Mouse (Mus musculus) CH12F3 (cell line): ENCODE data around the gene Zswim5.

Experiments
- in situ Hi-C: fragments of 300-500 bp; cut with MboI; formaldehyde crosslinking; loops from 2 replicates; pipeline ENCODE4 v1.14.3; 2020; ENCODE audit warnings: low sequenced_read_pairs

Zswim5 gene

GRCm38 (mm10) chr4:117002543-117003521 is 125.7 kb downstream of the Zswim5 start:
- in situ Hi-C loops: no loop called here

DNA sequence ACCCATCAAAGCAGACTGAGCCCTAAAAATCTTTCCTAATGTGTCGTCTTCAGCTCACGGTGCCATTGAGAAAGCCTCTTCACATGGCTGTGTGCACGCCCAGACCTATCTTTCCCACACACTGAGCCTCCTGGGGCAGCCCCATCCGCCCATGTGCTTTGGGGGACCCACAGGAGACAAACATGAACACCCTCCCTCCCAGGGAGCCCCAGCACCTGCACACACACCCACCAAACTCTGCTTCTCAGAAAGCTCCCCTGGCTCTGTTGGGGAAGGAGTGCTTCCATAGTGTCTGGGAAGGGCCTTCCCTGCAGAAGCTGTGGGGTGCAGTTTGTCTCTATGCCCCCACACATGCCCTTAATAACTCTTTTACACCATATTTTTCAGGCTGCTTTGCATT is 127.5 kb downstream of the Zswim5 start:
- in situ Hi-C loops: no loop called here

DNA sequence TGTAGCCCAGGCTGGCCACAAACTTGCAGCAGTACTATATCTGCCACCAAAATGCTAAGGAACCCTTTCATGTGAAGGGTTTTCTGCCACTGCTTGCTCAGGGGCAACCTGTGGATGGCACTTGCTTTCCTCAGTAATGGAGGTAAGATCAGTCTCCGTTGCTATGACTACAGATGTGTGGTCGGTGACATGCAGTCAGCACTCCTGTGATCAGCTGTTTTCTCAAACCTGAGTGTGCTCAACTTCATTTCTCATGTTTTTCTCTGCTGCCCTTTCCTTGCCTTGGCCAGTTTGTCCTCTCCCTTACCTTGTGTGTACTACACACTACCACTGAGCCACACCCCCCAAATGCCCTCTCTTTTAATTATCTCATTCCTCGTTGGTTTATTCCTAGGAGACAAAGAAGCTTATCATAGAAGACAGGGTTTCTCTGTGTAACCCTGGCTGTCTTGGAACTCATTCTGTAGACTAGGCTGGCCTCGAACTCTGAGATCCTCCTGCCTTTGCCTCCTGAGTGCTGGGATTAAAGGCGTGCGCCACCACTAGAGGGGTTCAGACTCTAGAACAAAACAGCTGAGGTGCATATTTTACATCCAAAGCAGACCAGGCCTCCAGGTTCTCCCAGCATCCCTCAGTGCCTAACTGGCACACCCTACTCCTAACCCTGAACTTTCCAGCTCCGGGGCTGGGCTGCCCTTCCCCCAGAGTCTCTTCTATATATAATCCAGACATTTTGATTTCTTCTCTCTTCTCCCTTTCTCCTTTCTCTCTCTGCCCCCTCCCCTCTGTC is 128.6 kb downstream of the Zswim5 start:
- in situ Hi-C loops: no loop called here

- in situ Hi-C loops: no loop called here
Observed at GRCm38 (mm10) chr4:117007058-117007457, 129.9 kb downstream of the Zswim5 start.

DNA sequence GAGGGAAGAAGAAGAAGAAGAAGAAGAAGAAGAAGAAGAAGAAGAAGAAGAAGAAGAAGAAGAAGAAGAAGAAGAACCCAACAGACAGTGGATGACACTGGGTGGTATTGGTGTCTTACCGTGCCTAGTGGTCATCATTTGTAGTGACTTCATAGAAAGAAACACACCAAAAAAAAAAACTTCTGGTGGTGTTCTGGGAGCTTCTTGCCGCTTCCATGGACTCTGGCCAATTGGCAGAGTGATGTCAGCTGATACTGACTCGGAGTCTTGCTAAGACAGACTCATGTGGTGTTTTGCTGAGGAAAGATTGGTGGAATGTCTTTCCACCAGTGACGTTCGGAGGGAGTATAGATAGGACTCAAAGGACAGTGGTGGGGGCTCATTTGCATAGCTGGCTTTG is 133.1 kb downstream of the Zswim5 start:
- in situ Hi-C loops: no loop called here

DNA sequence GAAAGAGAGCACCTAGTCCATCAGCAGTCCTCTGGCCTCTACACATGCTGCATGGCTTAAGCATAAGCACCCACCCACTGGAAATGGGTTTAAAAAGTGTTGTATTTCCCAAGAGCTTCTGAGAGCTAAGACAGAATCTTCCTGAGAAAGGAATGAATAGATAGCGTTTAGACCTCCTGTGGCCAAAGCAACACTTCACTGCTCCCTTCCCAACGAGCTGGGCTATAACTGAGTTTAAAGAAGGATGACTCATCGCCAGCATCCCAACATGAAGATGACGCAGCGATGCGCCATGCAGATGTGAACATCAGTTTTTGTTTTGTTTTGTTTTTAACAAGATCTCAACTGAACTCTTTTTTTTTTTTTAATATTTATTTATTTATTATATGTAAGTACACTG is 136.4 kb downstream of the Zswim5 start:
- in situ Hi-C loops: no loop called here

DNA sequence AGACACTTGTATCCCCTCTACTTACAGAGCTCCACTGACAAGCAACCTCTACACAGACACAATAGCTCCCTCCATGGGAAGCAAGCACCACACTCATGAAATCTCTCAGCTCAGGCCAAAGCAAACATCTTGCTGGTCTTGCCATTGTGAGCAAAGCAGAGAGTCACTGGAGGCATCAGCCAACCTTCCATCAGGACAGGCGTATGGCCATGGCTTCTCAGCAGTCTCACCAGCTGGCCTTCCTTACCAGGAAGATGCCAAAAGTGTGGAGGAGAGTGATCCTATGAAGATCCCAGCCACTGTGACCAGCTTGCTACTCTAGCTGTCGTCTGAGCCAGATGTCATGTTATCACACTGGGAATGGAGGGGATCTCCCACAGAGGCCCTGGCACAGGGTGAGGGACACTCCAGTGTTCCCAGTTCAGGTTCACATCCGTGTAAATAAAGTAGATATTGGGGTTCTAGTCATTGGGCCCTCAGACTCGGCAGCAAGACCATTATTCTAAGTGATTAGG is 137.8 kb downstream of the Zswim5 start:
- in situ Hi-C loops: no loop called here

GRCm38 (mm10) chr4:117017738-117018137 is 140.6 kb downstream of the Zswim5 start:
- in situ Hi-C loops: no loop called here

DNA sequence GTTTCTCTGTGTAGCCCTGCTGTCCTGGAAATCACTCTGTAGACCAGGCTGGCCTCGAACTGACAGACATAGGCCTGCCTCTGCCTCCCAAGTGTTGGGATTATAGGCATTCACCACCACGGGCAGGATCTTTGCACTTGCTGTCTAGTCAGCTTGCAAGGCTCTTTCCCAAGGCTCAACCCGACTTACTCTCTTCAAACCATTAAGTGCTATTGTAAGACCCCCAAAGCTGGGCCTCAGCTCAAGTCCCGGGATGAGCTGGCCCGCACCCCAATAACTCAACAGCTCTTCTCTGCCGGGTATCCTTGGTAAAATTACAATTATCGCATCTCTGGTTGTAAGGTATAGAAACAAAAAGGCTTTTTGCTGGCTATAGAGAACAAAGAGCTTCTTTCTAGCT is 141.2 kb downstream of the Zswim5 start:
- in situ Hi-C loops: no loop called here

DNA sequence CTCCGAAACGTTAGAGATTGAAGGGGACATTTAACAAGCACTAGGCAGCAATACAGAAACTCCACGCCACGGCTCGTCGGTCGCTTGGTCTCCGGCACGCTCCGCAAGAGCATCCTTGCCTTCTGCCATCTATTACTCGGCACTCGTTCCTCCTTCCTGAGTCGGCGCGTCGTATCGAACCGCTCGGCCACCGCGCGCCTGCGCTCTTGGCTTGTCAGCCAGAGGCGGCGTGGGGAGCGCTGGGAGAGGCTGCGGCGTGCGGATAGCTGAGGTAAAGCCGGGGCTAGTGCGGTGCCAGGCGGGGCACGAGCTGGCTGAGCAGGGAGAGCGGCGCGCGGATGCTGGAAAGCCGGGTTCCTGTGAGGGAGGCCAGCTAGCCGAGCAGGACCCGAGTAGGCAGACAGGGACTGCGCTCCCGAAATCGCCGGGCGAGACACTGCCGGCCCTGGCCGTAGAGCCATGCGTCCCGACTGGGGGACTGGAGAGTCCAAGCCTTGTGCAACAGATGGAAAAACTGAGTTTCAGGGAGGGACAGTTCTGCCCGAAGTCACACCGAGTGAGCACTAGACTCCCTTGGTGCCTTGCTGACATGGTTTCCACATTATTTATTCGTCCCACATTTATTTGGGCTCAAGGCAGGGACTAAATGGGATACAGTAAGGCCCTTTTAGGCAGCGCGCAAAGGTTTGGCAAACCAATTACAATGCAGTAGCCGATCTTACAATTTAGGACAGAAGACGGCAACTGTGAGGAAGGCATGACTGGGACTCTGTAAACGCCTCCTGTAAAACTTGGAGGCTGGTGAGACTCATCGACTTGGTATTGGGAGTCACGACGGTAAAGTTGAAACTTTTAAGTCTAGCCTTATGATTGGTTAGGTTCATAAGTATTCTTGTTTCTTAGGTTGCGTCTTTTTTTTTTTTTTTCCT is 142.3 kb downstream of the Zswim5 start, which contains the start of gene Eif2b3:
Gene Eif2b3 (plus strand): TSS at position 197 of the 929 bp plus-strand sequence.
- in situ Hi-C loops: loop anchor here (10.0 kb wide), 1 partner anchor 125 kb away; no protein-coding TSS in a partner anchor

DNA sequence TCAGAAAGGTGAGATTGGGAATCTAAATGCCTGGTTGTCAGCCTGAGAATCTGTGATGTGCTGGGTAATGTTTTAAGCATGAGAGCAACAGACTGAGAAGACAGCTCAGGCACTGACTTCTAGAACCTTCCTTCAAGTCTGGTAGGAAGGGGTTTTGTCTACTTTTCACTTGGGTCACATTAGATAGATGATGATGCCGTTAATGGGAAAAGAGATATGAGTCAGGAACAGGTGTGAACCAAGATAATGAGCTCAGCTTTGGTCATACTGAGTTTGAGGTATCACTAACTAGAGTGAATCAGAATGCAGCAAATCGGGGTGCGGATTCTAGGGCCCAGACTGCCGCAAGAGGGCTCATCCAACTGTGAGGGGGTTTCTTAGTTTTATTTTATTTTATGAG is 146.3 kb downstream of the Zswim5 start:
- in situ Hi-C loops: loop anchor here (10.0 kb wide), 1 partner anchor 121 kb away; no protein-coding TSS in a partner anchor

DNA sequence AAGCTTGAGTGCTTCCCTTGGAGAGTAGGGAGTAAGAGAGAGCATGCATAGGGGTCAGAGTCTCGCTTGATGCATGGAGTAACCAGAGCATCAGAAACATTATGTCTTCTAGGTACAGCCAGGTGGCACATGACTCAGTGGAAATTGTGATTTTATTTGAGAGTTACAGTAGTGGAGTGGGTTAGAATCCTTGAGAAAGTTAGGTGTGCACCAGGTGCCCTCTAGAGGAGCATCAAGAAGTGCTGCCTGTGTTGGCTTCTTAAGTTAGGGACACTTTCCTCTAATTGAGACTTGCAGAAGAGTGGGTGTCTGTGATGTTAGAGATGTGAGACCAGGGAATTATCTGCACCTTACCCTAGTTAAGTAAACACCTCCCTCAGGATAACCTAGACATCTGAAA is 153.9 kb downstream of the Zswim5 start:
- in situ Hi-C loops: no loop called here
